Mouse (Mus musculus) skeletal muscle tissue, adult 2 months (tissue): ENCODE measurements around the gene Mafb.

Experiments
- DNase-seq: peaks from one replicate; pipeline ENCODE4 v3.0.0-alpha.2; 2012; ENCODE audit warnings: low read depth, low spot score

Mafb gene

GRCm38 (mm10) chr2:160327167-160327566 is 39.7 kb downstream of the Mafb start:
- DNase-seq: peak; percentile 17

- DNase-seq: no peak
Observed at GRCm38 (mm10) chr2:160325105-160325644, 41.7 kb downstream of the Mafb start.

- peak; percentile 40 for DNase-seq
Observed at GRCm38 (mm10) chr2:160321829-160322228, 45.0 kb downstream of the Mafb start.

GRCm38 (mm10) chr2:160318255-160318654 is 48.6 kb downstream of the Mafb start:
- DNase-seq: no peak
